In the genomic region with DNA sequence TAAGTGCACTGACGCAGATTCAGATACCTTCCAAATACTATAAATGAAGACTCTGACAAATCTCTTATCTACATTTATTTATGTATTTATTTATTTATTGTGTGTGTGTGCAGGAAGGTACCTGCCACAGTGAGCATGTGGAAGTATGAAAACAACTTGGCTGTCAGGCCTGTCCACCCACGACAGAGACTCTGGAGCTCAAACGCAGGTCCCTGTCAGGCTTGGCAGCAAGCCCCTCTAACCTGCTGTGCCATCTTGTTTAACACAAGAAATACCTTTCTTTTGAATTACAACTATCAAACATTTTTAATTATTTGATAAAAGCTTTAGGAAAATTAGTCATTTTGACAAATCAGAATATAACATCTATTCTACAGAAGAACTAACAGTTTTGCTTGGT, we compare ENCODE assay signal across 15 mouse cellular contexts. TPM values are rescaled to one million over a fixed set of nuclear protein-coding genes. Genes with fewer than 3 reads are reported as not detected.
DNase-seq lines count a peak whose midpoint lies in the region.
"Had no signal": no experiment of that assay in that cellular context is flagged by ENCODE, and none has a peak within 500 bp of the region (broad histone marks: within the 10 kb centered on the region; RNA-seq: fewer than 3 reads in every experiment).

No protein-coding gene starts in this region.

- DNase-seq in cerebellum, adult 11 months: peak; percentile 39
- peak; percentile 67 to 72 for DNase-seq in cerebellum, adult 18-20 months
- peak; percentile 58 for DNase-seq in cerebellum, adult 9-11 months
- DNase-seq in cerebellum, postnatal 36 days: peak; percentile 57 to 63
- DNase-seq in right cerebral cortex, adult 2 months (ENCODE audit: low spot score in 2 of 2): no peak
- no peak for DNase-seq in adrenal gland, postnatal 36 days
- DNase-seq in adrenal gland, postnatal 10 days: no peak
- DNase-seq: adrenal gland, adult 2 months; forebrain, postnatal 0 days; gastrocnemius, adult 2 months; gastrocnemius, postnatal 25 days; heart, adult 18-20 months; heart, postnatal 14 days; kidney, adult 11 months; kidney, adult 9 months had no signal

RNA-seq across cellular contexts. Expression of gene Sem1, which starts 10.0 kb away (rescaled TPM):
- 10 to 100 TPM; 71.8 to 73.4 TPM for total RNA-seq in adrenal gland, postnatal 36 days (2021)
- total RNA-seq in adrenal gland, postnatal 10 days (2021): 10 to 100 TPM; 86.1 to 98.1 TPM

Comparison
In these comparisons a context has a peak if more than half of its experiments do, and no peak if none do; other contexts are left out.
1. DNase-seq: peak in cerebellum, adult 11 months (single experiment), cerebellum, adult 18-20 months (2 of 2), cerebellum, adult 9-11 months (single experiment) and cerebellum, postnatal 36 days (2 of 2); none in right cerebral cortex, adult 2 months (0 of 2), adrenal gland, postnatal 36 days (0 of 2) and adrenal gland, postnatal 10 days (single experiment).